Mouse (Mus musculus) 3134 (cell line): Measurements from ENCODE around the gene Gm17728.
"Not testable (repeated sequence)": the region's sequence is repeated elsewhere in the genome, so short reads cannot be mapped to it uniquely, and the experiment has no call there.

ENCODE experiments used
- DNase-seq: peaks from one replicate; pipeline ENCODE4 v3.0.0-alpha.2; 2011; ENCODE audit warnings: low spot score; ENCODE audit not compliant: insufficient read length; ENCODE audit errors: extremely low read depth

Gene Gm17728

DNA sequence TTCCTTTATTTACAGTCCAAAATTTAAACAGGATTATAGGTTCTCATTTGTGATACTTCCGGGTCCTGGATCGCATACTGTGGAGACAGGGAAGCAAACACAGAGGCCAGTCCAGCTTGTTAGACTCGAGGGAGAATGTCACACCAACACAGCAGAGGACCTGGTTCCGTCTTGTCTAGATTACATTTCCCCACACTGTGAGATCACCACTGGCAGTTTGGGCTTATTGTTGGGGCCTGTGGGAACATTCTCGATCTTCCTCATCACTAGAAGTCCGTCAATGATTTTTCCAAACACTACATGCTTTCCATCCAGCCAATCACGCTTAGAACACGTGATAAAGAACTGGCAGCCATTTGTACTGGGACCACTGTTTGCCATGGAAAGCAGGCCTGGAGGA is at the start of gene Gm17728:
Gene Gm17728 (plus strand): TSS at position 301 of the 400 bp plus-strand sequence.
- not testable (repeated sequence) for DNase-seq

- DNase-seq = no peak
These were observed 24.4 kb upstream of the Gm17728 start for GRCm38 (mm10) chr17:9397493-9397892.

DNA sequence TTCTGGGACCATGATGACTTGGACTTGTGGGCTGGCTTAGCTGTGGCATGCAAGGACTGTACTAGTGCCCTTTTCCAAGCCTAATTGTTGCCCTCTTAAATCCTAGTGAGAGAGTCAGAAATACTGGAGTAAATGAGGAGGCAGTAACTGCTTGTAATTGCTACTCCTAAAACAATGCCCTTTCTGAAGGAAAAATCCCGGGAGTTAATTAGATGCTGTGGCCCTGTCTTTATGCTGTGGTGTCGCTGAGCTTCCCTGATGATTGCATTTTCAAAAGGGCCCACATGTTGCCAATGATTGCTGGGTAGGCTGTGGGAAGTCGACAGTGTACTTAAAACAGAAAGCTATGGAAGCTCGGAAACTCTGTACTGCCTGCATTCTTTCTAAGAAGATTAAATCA is 23.3 kb upstream of the Gm17728 start:
- DNase-seq = no peak

- DNase-seq = no peak
These were observed 17.9 kb upstream of the Gm17728 start for GRCm38 (mm10) chr17:9403991-9404390.

GRCm38 (mm10) chr17:9407640-9408039 is 14.2 kb upstream of the Gm17728 start:
- no peak for DNase-seq

- no peak for DNase-seq
These were observed 2.8 kb upstream of the Gm17728 start for GRCm38 (mm10) chr17:9419016-9419415.

DNA sequence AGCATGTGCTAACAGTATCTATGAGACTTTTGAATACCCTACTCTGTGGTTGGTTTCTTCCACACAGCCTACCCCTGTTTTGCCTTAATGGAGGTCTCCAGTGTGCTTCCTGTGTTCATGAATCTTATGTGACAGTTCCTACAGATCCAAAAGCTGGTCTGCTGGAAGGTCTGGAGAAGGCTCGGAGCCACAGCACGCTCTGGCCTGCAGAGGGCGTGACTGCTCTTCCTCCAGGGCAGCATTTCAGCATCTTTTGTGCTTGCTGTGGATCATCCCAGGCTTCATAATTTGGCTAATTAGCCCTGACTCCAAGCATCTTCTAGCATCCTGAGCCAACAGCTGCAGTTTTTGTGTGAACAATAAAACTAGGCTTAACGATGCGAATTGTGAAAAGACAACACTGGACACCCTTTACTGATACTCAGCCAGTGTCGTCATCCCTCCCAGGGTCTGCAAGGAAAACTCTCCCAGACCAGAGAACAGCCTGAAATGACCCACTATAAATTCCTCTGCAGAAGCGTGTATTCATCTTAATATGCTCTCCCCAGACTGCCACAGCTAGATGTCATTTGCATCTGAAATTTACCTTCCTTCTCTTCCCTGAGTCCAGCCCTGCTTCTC is 6.6 kb downstream of the Gm17728 start:
- DNase-seq = no peak

- no peak for DNase-seq
These were observed 18.3 kb downstream of the Gm17728 start for GRCm38 (mm10) chr17:9439997-9440655.

- DNase-seq = no peak
These were observed 34.5 kb downstream of the Gm17728 start for GRCm38 (mm10) chr17:9456406-9456805.

GRCm38 (mm10) chr17:9460904-9461303 is 39.0 kb downstream of the Gm17728 start:
- no peak for DNase-seq
